Mouse (Mus musculus) heart, adult 2 months (tissue): ENCODE measurements at regions not wholly inside any gene's neighbourhood (a gene's known extent, or its start where the extent isn't known, plus 50 kb on each side); places are given as distances from the start of the nearest gene placed in this dataset.

Experiments used
- CTCF ChIP-seq: fragments of 200-600 bp; IDR thresholded peaks from 2 replicates; pipeline ENCODE4 v1.8.1; 2022; ENCODE audit warnings: antibody characterized with exemption, mild to moderate bottlenecking, moderate library complexity
- EP300 ChIP-seq: fragments of 200-500 bp; IDR thresholded peaks from 2 replicates; pipeline ENCODE4 v1.6.1; 2011; ENCODE audit warnings: low read depth, low read length, control low read depth; ENCODE audit not compliant: insufficient read depth
- POLR2A ChIP-seq: fragments of 200-500 bp; IDR thresholded peaks from 2 replicates; pipeline ENCODE4 v1.6.1; 2011; ENCODE audit warnings: mild to moderate bottlenecking, low read depth, low read length, control low read depth; ENCODE audit not compliant: insufficient read depth

GRCm38 (mm10) chr8:112332021-112332420, 237.8 kb upstream of the Cntnap4 start:
- TF ChIP-seq POLR2A (no peak), CTCF (no peak), EP300 (no peak)
